Mouse (Mus musculus) brain, adult 2 months (tissue): ENCODE measurements around the gene Cyfip2.

ENCODE experiments used
- DNase-seq: peaks from one replicate; pipeline ENCODE4 v3.0.0; 2011; ENCODE audit warnings: low read depth, low spot score

The Cyfip2 gene

GRCm38 (mm10) chr11:46276778-46277177 lies 35.9 kb downstream of the Cyfip2 start:
- DNase-seq, result peak; percentile 72

- DNase-seq, result no peak
Observed at GRCm38 (mm10) chr11:46276168-46276567, 36.5 kb downstream of the Cyfip2 start.

GRCm38 (mm10) chr11:46275302-46275701 lies 37.4 kb downstream of the Cyfip2 start:
- DNase-seq, result peak; percentile 94

- no peak for DNase-seq
Observed at GRCm38 (mm10) chr11:46273969-46274368, 38.7 kb downstream of the Cyfip2 start.

- DNase-seq, result no peak
Observed at GRCm38 (mm10) chr11:46272058-46272681, 40.5 kb downstream of the Cyfip2 start.

GRCm38 (mm10) chr11:46269893-46270292 lies 42.8 kb downstream of the Cyfip2 start:
- DNase-seq, result no peak

- no peak for DNase-seq
Observed at GRCm38 (mm10) chr11:46269391-46269790, 43.3 kb downstream of the Cyfip2 start.

- DNase-seq, result peak; percentile 68
Observed at GRCm38 (mm10) chr11:46268991-46269390, 43.7 kb downstream of the Cyfip2 start.

GRCm38 (mm10) chr11:46265031-46265786 lies 47.5 kb downstream of the Cyfip2 start:
- no peak for DNase-seq

- DNase-seq, result no peak
Observed at GRCm38 (mm10) chr11:46264584-46264983, 48.1 kb downstream of the Cyfip2 start.

- DNase-seq, result no peak
Observed at GRCm38 (mm10) chr11:46263291-46263690, 49.4 kb downstream of the Cyfip2 start.

GRCm38 (mm10) chr11:46262854-46263253 lies 49.8 kb downstream of the Cyfip2 start:
- no peak for DNase-seq

GRCm38 (mm10) chr11:46258749-46259148 lies 53.9 kb downstream of the Cyfip2 start:
- no peak for DNase-seq

GRCm38 (mm10) chr11:46258207-46258606 lies 54.5 kb downstream of the Cyfip2 start:
- DNase-seq, result peak; percentile 74

- no peak for DNase-seq
Observed at GRCm38 (mm10) chr11:46255291-46255690, 57.4 kb downstream of the Cyfip2 start.

- DNase-seq, result peak; percentile 90
Observed at GRCm38 (mm10) chr11:46251994-46252393, 60.7 kb downstream of the Cyfip2 start.

GRCm38 (mm10) chr11:46248352-46248751 lies 64.3 kb downstream of the Cyfip2 start:
- DNase-seq, result no peak

- no peak for DNase-seq
Observed at GRCm38 (mm10) chr11:46246393-46246792, 66.3 kb downstream of the Cyfip2 start.

GRCm38 (mm10) chr11:46245926-46246325 lies 66.7 kb downstream of the Cyfip2 start:
- DNase-seq, result peak; percentile 88

GRCm38 (mm10) chr11:46244731-46245604 lies 67.7 kb downstream of the Cyfip2 start:
- DNase-seq, result no peak

GRCm38 (mm10) chr11:46241985-46242384 lies 70.7 kb downstream of the Cyfip2 start:
- DNase-seq, result no peak

- no peak for DNase-seq
Observed at GRCm38 (mm10) chr11:46241150-46241673, 71.4 kb downstream of the Cyfip2 start.
